Mouse (Mus musculus) hindbrain, embryonic 16.5 days (tissue): ENCODE measurements around the gene Cckbr. TPM values are rescaled to one million over a fixed set of nuclear protein-coding genes. Genes with fewer than 3 reads are reported as not detected.
"Not testable (repeated sequence)": the region's sequence is repeated elsewhere in the genome, so short reads cannot be mapped to it uniquely, and the experiment has no call there.

ENCODE experiments used
- ATAC-seq: fragments of 200-750 bp; cut with Nextera tagmentation; 2 replicates; pipeline ENCODE4 v1.8.0; 2017; ENCODE audit warnings: moderate TSS enrichment, moderate library complexity
- H3K27ac ChIP-seq: fragments of 300-500 bp; sonication (generic); 2 replicates; pipeline ENCODE4 v1.5.1; 2014; ENCODE audit warnings: low read depth, mild to moderate bottlenecking, control low read depth, low read length, moderate library complexity
- H3K27me3 ChIP-seq: fragments of 300-500 bp; sonication (generic); replicated peaks from 2 replicates; pipeline ENCODE4 v1.6.1; 2014; ENCODE audit warnings: low read length; ENCODE audit not compliant: control insufficient read depth, insufficient read depth
- H3K36me3 ChIP-seq: fragments of 300-500 bp; sonication (generic); 2 replicates; pipeline ENCODE4 v1.6.1; 2014; ENCODE audit warnings: mild to moderate bottlenecking, low read length, moderate library complexity, mixed read lengths; ENCODE audit not compliant: control insufficient read depth, insufficient read depth
- H3K4me1 ChIP-seq: fragments of 300-500 bp; sonication (generic); 2 replicates; pipeline ENCODE4 v1.6.1; 2014; ENCODE audit warnings: low read depth, low read length; ENCODE audit not compliant: control insufficient read depth, insufficient read depth
- H3K4me2 ChIP-seq: fragments of 300-500 bp; sonication (generic); 2 replicates; pipeline ENCODE4 v1.6.1; 2014; ENCODE audit warnings: mild to moderate bottlenecking, low read length, control low read depth, moderate library complexity
- H3K4me3 ChIP-seq: fragments of 300-500 bp; sonication (generic); 2 replicates; pipeline ENCODE4 v1.5.1; 2014; ENCODE audit warnings: mild to moderate bottlenecking, low read length, control low read depth, moderate library complexity
- H3K9ac ChIP-seq: fragments of 300-500 bp; sonication (generic); 2 replicates; pipeline ENCODE4 v1.6.1; 2014; ENCODE audit warnings: low read depth, mild to moderate bottlenecking, control low read depth, low read length, moderate library complexity
- H3K9me3 ChIP-seq: fragments of 300-500 bp; sonication (generic); 2 replicates; pipeline ENCODE4 v1.6.1; 2014; ENCODE audit warnings: mild to moderate bottlenecking, low read length, moderate library complexity; ENCODE audit not compliant: control insufficient read depth
- WGBS: fragments of 180-500 bp; shearing (Covaris S2); extraction: QIAGEN DNeasy Blood & Tissue Kit; methylation state at CpG from one replicate; pipeline ENCODE4 v1.1.7; 2014; 5-methylcytosine and 5-hydroxymethylcytosine counted together
- polyA plus RNA-seq: library from polyadenylated mRNA; unstranded; fragments of >200 nt; fragmentation: Nextera tagmentation; extraction: Ambion mirVana; gene quantifications from 2 replicates; pipeline ENCODE4 v1.2.1, GENCODE M21; 2015

The Cckbr gene
- polyA plus RNA-seq, 1 experiment from 2014 or later = 8.1 TPM

GRCm38 (mm10) chr7:105426051-105426450 lies 520 bp downstream of the Cckbr start:
- H3K27ac ChIP-seq = no peak overlapping the region
- 2% methylated on average over 8 of the region's 11 CpGs for WGBS
- no peaks in the 10 kb centered on the region for H3K9me3 ChIP-seq
- H3K4me2 ChIP-seq = peak overlapping the region; percentile 77
- peak; percentile 77; the same call in 1 of the 2 replicates for ATAC-seq
- H3K36me3 ChIP-seq = no peaks in the 10 kb centered on the region
- peaks cover 2% of the 10 kb centered on the region; the same call in 1 of the 2 replicates for H3K27me3 ChIP-seq
- no peaks in the 10 kb centered on the region; the same call in 1 of the 2 replicates for H3K4me1 ChIP-seq
- H3K9ac ChIP-seq = peak overlapping the region; percentile 72
- H3K4me3 ChIP-seq = peak overlapping the region; percentile 51

DNA sequence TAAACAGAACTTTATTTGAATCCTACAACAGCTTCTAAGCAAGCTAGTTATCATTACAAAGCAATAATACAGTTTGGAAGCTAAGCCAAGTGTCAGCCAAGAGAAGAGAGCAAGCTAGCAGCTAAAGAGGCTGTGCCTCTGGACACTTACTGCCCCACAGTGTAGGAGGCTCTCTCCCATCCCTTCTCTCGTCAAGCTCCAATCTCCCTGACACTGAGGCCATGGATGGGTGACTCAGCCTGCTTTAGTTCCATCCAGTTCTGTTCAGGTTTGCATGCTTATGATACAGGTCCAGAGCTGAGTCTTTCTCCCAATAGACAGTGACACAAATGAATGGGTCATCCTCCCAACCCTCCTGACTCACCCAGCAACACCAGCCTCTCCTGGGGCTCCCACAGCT lies 6.5 kb downstream of the Cckbr start:
- Histone ChIP-seq H3K9ac (no peak overlapping the region), H3K4me1 (no peaks in the 10 kb centered on the region), H3K27ac (no peak overlapping the region), H3K27me3 (no peaks in the 10 kb centered on the region), H3K4me3 (no peak overlapping the region), H3K36me3 (no peaks in the 10 kb centered on the region), H3K9me3 (no peaks in the 10 kb centered on the region), H3K4me2 (no peak overlapping the region)
- ATAC-seq = no peak
- WGBS = 56% methylated on average over 1 of the region's 1 CpGs

GRCm38 (mm10) chr7:105433859-105434258 lies 8.3 kb downstream of the Cckbr start:
- no peaks in the 10 kb centered on the region for H3K36me3 ChIP-seq
- no peak overlapping the region for H3K4me2 ChIP-seq
- ATAC-seq = no peak
- H3K27ac ChIP-seq = no peak overlapping the region
- 90% methylated on average over 17 of the region's 17 CpGs for WGBS
- H3K4me3 ChIP-seq = no peak overlapping the region
- no peaks in the 10 kb centered on the region for H3K4me1 ChIP-seq
- H3K9ac ChIP-seq = no peak overlapping the region
- no peaks in the 10 kb centered on the region for H3K27me3 ChIP-seq
- no peaks in the 10 kb centered on the region for H3K9me3 ChIP-seq

- Histone ChIP-seq H3K36me3 (no peaks in the 10 kb centered on the region), H3K4me2 (no peak overlapping the region), H3K4me3 (no peak overlapping the region), H3K9ac (no peak overlapping the region), H3K27ac (no peak overlapping the region), H3K9me3 (no peaks in the 10 kb centered on the region), H3K27me3 (no peaks in the 10 kb centered on the region), H3K4me1 (no peaks in the 10 kb centered on the region)
- WGBS = 86% methylated on average over 22 of the region's 22 CpGs
- 0 out of 2 replicates have a peak, but pooled peaks have one; percentile 24 for ATAC-seq
Measured at GRCm38 (mm10) chr7:105434798-105435197, 9.3 kb downstream of the Cckbr start.

GRCm38 (mm10) chr7:105437979-105438772 lies 12.6 kb downstream of the Cckbr start:
- H3K4me2 ChIP-seq = no peak overlapping the region
- no peaks in the 10 kb centered on the region for H3K27me3 ChIP-seq
- H3K36me3 ChIP-seq = no peaks in the 10 kb centered on the region
- ATAC-seq = no peak
- no peak overlapping the region for H3K4me3 ChIP-seq
- no peak overlapping the region for H3K9ac ChIP-seq
- no peak overlapping the region for H3K27ac ChIP-seq
- WGBS = 89% methylated on average over 7 of the region's 7 CpGs
- H3K9me3 ChIP-seq = no peaks in the 10 kb centered on the region
- H3K4me1 ChIP-seq = no peaks in the 10 kb centered on the region

- H3K27ac ChIP-seq = no peak overlapping the region
- 71% methylated on average over 4 of the region's 4 CpGs for WGBS
- H3K27me3 ChIP-seq = no peaks in the 10 kb centered on the region
- no peak overlapping the region for H3K9ac ChIP-seq
- no peak for ATAC-seq
- no peaks in the 10 kb centered on the region for H3K4me1 ChIP-seq
- H3K4me3 ChIP-seq = no peak overlapping the region
- H3K4me2 ChIP-seq = no peak overlapping the region
- H3K9me3 ChIP-seq = no peaks in the 10 kb centered on the region
- no peaks in the 10 kb centered on the region for H3K36me3 ChIP-seq
Measured at GRCm38 (mm10) chr7:105441426-105441825, 15.9 kb downstream of the Cckbr start.

DNA sequence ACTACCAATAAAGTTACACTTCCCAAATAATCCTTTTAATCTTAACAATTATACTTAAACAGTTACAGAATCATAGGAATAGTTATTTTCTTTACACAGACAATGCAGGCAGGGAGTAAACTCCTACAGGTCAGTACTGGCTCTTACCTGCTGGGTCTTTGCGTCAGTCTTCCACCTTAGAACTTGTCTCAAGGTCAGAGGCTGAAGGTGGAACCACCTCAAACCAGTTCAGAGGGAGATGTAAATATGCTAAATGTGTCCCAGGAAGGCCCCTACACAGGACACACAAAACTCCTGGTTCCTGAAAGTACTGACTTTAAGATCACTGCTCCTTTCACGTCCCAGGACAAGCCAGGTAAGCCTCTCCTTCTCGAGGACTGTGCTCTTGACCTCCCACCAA lies 19.5 kb downstream of the Cckbr start:
- Histone ChIP-seq H3K4me3 (no peak overlapping the region), H3K4me1 (no peaks in the 10 kb centered on the region), H3K27ac (no peak overlapping the region), H3K4me2 (no peak overlapping the region), H3K36me3 (no peaks in the 10 kb centered on the region), H3K9ac (no peak overlapping the region), H3K9me3 (no peaks in the 10 kb centered on the region), H3K27me3 (no peaks in the 10 kb centered on the region)
- no peak for ATAC-seq
- 70% methylated on average over 3 of the region's 3 CpGs for WGBS

DNA sequence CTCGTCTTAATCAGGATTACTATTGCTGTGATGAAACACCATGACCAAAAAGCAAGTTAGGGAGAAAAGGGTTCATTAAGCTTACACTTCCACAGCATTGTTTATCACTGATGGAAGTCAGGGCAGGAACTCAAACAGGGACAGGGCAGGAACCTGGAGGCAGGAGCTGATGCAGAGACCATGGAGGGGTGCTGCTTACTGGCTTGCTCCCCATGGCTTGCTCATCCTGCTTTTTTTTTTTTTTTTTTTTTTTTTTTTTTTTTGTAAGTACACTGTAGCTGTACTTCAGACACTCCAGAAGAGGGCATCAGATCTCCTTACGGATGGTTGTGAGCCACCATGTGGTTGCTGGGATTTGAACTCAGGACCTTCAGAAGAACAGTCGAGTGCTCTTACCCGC lies 27.8 kb downstream of the Cckbr start:
- H3K27ac ChIP-seq, H3K9ac ChIP-seq, H3K27me3 ChIP-seq, H3K4me1 ChIP-seq, H3K36me3 ChIP-seq, H3K9me3 ChIP-seq, H3K4me2 ChIP-seq, H3K4me3 ChIP-seq, ATAC-seq: not testable (repeated sequence)
- 95% methylated on average over 4 of the region's 4 CpGs for WGBS

- ATAC-seq = no peak
- Histone ChIP-seq H3K9ac (no peak overlapping the region), H3K4me2 (no peak overlapping the region), H3K27ac (no peak overlapping the region), H3K4me1 (no peaks in the 10 kb centered on the region), H3K4me3 (no peak overlapping the region), H3K36me3 (no peaks in the 10 kb centered on the region), H3K9me3 (no peaks in the 10 kb centered on the region), H3K27me3 (no peaks in the 10 kb centered on the region)
Measured at GRCm38 (mm10) chr7:105458546-105458945, 33.0 kb downstream of the Cckbr start.
